Mouse (Mus musculus): ENCODE results near the gene Fmo3. TPM values are rescaled to one million over a fixed set of nuclear protein-coding genes. Genes with fewer than 3 reads are reported as not detected.

Gene Fmo3
- polyA plus RNA-seq (2015; fragmentation: Nextera tagmentation; extraction: Ambion mirVana), result not detected in 2 replicates

DNA sequence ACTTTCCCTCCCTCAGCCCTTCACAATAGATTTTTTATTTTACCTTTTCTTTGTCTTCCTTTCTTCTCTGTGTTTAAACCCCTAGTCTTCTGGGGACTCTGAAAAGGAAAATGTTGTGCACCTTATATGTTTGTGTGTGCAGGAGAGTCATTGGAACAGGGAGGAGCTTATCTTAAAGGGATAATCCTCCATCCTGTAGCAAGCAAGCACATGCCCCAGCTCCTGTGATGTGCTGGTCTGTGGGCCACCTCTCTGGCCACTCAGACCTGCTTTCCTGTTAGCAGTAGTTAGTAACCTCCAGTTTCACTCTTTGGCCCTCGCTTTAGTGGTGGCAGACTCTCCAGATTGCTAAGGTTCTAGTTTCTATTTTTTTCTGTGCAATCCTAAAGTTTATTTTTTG is at the start of gene Fmo3:
TSS of gene Fmo3 (minus strand) at position 101 of the 400 bp plus-strand sequence.
- no peaks in the 10 kb centered on the region for H3K4me1 ChIP-seq (ENCODE audit: control insufficient read depth, insufficient read depth, low read length)
- no peaks in the 10 kb centered on the region for H3K27me3 ChIP-seq (replicated peaks; ENCODE audit: control insufficient read depth, insufficient read depth, low read length)
- H3K27ac ChIP-seq (ENCODE audit: low read length), result no peak within 1 kb of the TSS
- H3K36me3 ChIP-seq (ENCODE audit: control insufficient read depth, insufficient read depth, low read length), result no peaks in the 10 kb centered on the region
- no peak within 1 kb of the TSS for H3K9ac ChIP-seq (ENCODE audit: low read depth, low read length)
- H3K9me3 ChIP-seq (ENCODE audit: control insufficient read depth, low read length), result no peaks in the 10 kb centered on the region
- no peak within 1 kb of the TSS for H3K4me3 ChIP-seq (ENCODE audit: low read length)
- ATAC-seq, result no peak
- no peak within 1 kb of the TSS for H3K4me2 ChIP-seq (ENCODE audit: low read depth, low read length)
- WGBS, result 95% methylated on average over 1 of the region's 1 CpGs

DNA sequence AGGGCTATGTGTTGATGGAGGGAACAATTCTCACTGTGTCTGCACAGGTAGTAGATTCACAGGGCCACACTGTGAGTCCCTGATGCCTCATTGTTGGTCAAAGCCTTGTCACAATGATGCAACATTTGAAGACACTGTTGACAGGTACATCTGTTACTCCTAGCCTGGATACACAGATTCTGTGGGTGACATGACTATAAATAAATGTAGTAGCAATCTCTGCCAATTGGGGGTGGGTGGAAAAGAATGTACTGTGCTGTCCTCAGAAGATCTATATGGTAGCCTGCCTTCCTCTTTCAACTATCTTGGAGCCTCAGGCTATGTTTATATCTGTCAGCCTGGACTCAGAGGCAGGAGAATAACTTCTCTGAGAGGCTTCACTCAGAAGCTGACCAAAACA is 38.7 kb upstream of the Fmo3 start:
- no peaks in the 10 kb centered on the region for H3K4me1 ChIP-seq (ENCODE audit: control insufficient read depth, insufficient read depth, low read length)
- H3K4me3 ChIP-seq (ENCODE audit: low read length), result no peak overlapping the region
- no peak overlapping the region for H3K27ac ChIP-seq (ENCODE audit: low read length)
- H3K4me2 ChIP-seq (ENCODE audit: low read depth, low read length), result no peak overlapping the region
- no peaks in the 10 kb centered on the region for H3K36me3 ChIP-seq (ENCODE audit: control insufficient read depth, insufficient read depth, low read length)
- H3K9me3 ChIP-seq (ENCODE audit: control insufficient read depth, low read length), result no peaks in the 10 kb centered on the region
- no peak for ATAC-seq
- no peak overlapping the region for H3K9ac ChIP-seq (ENCODE audit: low read depth, low read length)
- H3K27me3 ChIP-seq (replicated peaks; ENCODE audit: control insufficient read depth, insufficient read depth, low read length), result no peaks in the 10 kb centered on the region

DNA sequence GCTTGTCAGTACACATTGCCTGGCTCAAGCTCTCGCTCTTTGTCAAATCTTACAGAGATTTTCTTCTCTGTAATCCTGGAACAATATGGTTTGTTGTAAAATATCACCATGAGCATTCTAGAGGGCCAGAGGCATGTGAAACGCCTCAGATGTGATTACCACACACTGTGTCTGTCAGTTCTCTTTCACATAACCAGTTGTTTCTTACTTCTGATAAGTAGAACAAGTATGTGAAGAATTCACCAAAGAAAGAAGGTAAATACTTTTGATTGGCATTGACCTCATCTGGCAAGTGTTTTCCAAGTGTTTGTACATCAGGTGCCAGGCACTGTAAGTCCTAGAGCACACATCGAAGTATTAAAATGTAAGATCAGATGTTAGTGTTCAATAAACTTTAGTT is 24.9 kb upstream of the Fmo3 start:
- 60% methylated on average over 3 of the region's 3 CpGs for WGBS
- ATAC-seq, result no peak

DNA sequence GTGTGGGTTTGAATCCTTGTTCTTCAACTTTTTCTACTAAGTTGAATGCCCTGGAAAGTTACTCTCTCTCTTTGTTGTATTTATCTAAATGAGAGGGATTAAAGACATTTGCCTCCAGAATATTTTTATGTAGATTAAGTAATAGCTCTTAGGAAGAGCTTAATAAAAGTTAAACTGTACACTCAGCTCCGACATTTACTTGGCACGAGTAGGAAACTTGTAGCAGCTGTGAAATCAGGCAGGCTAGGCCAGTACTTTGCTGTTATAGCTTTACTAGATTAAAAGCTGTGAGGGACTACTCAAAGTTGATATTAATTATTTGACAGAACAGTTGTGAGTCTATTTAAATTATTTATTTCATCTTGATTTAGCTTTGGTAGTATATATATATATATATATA is 19.2 kb upstream of the Fmo3 start:
- Histone ChIP-seq H3K27me3 (replicated peaks; ENCODE audit: control insufficient read depth, insufficient read depth, low read length) (no peaks in the 10 kb centered on the region), H3K4me1 (ENCODE audit: control insufficient read depth, insufficient read depth, low read length) (no peaks in the 10 kb centered on the region), H3K4me2 (ENCODE audit: low read depth, low read length) (no peak overlapping the region), H3K4me3 (ENCODE audit: low read length) (no peak overlapping the region), H3K9me3 (ENCODE audit: control insufficient read depth, low read length) (no peaks in the 10 kb centered on the region), H3K9ac (ENCODE audit: low read depth, low read length) (no peak overlapping the region), H3K27ac (ENCODE audit: low read length) (no peak overlapping the region), H3K36me3 (ENCODE audit: control insufficient read depth, insufficient read depth, low read length) (no peaks in the 10 kb centered on the region)
- whole genome bisulfite sequencing, result 65% methylated on average over 2 of the region's 2 CpGs
- ATAC-seq, result no peak

More for the DNA sequence above, 24.9 kb upstream of the Fmo3 start:
- no peak overlapping the region for H3K27ac ChIP-seq (ENCODE audit: low read length)
- H3K36me3 ChIP-seq (ENCODE audit: control insufficient read depth, insufficient read depth, low read length), result no peaks in the 10 kb centered on the region
- H3K4me2 ChIP-seq (ENCODE audit: low read depth, low read length), result no peak overlapping the region
- H3K27me3 ChIP-seq (replicated peaks; ENCODE audit: control insufficient read depth, insufficient read depth, low read length), result no peaks in the 10 kb centered on the region
- no peak overlapping the region for H3K9ac ChIP-seq (ENCODE audit: low read depth, low read length)
- H3K4me1 ChIP-seq (ENCODE audit: control insufficient read depth, insufficient read depth, low read length), result no peaks in the 10 kb centered on the region
- no peaks in the 10 kb centered on the region for H3K9me3 ChIP-seq (ENCODE audit: control insufficient read depth, low read length)
- no peak overlapping the region for H3K4me3 ChIP-seq (ENCODE audit: low read length)

DNA sequence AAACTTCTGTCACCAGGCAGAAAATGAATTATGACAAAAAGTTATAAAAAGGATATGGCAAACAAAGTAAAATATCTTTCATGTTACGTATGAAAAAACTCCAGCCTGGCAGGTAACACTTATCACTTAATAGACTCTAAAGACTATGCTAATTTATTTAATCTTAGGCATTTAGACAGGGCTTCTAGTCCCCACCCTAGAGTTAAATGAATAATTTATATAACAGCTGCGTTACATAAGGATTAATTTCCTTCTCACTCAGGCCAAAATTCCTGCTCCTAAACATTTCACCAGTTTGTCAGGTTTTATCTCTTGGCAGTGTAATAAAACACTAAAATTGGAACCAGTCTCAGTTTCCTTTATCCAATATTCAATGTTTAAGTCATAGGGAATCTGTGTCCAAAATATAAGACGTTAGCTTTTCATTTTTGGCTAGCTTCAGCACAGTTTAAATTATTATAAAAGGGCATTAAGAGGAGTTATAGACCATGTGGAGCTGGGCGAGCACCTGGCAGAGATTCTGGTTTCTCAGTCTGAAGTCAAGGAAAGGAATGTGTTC is 17.0 kb upstream of the Fmo3 start:
- 66% methylated on average over 4 of the region's 4 CpGs for WGBS

DNA sequence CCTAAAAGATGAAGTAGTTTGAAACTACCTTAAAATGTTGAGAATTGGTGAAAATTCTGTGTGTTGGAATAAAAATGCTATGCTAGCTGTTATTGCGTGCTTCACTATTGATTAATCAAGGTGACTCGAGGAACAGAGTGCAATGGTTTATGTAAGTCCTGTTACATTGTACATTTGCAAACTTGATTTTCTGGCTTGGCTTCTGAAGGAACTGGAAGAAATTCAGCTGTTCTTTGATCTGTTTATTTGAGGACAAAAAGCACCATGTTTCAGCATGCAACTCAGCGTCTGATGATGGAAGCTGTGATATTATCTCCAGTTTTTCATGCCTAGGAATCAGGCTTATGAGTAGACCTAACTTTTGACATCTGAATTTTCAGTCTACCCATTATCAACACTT is 3.2 kb upstream of the Fmo3 start:
- H3K4me1 ChIP-seq (ENCODE audit: control insufficient read depth, insufficient read depth, low read length), result no peaks in the 10 kb centered on the region
- no peaks in the 10 kb centered on the region for H3K9me3 ChIP-seq (ENCODE audit: control insufficient read depth, low read length)
- no peaks in the 10 kb centered on the region for H3K27me3 ChIP-seq (replicated peaks; ENCODE audit: control insufficient read depth, insufficient read depth, low read length)
- no peaks in the 10 kb centered on the region for H3K36me3 ChIP-seq (ENCODE audit: control insufficient read depth, insufficient read depth, low read length)
- no peak overlapping the region for H3K4me2 ChIP-seq (ENCODE audit: low read depth, low read length)
- no peak for ATAC-seq
- no peak overlapping the region for H3K27ac ChIP-seq (ENCODE audit: low read length)
- no peak overlapping the region for H3K9ac ChIP-seq (ENCODE audit: low read depth, low read length)
- no peak overlapping the region for H3K4me3 ChIP-seq (ENCODE audit: low read length)
- WGBS, result 64% methylated on average over 3 of the region's 3 CpGs

More for the DNA sequence above, 17.0 kb upstream of the Fmo3 start:
- no peak for ATAC-seq
- Histone ChIP-seq H3K4me3 (ENCODE audit: low read length) (no peak overlapping the region), H3K36me3 (ENCODE audit: control insufficient read depth, insufficient read depth, low read length) (no peaks in the 10 kb centered on the region), H3K27me3 (replicated peaks; ENCODE audit: control insufficient read depth, insufficient read depth, low read length) (no peaks in the 10 kb centered on the region), H3K27ac (ENCODE audit: low read length) (no peak overlapping the region), H3K9ac (ENCODE audit: low read depth, low read length) (no peak overlapping the region), H3K4me2 (ENCODE audit: low read depth, low read length) (no peak overlapping the region), H3K4me1 (ENCODE audit: control insufficient read depth, insufficient read depth, low read length) (no peaks in the 10 kb centered on the region), H3K9me3 (ENCODE audit: control insufficient read depth, low read length) (no peaks in the 10 kb centered on the region)

DNA sequence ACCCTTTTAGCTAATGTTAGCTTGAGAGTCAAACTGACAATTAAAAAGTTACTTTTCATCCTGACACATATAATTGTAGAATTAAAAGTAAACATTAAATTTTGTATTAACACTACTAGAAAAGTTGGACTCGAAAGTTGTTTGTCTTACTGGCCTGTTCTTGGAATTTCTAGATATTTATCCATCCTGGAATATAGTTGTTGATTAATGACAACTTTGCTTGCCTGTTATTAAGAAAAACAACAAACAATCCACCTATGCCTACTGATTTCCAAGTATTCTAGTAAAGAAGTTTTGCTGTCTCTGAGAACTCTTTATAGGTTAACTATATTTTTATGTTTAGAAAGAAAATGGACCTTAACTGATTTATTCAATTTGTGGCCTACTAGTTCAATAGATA is 2.4 kb upstream of the Fmo3 start:
- H3K4me1 ChIP-seq (ENCODE audit: control insufficient read depth, insufficient read depth, low read length), result no peaks in the 10 kb centered on the region
- H3K4me3 ChIP-seq (ENCODE audit: low read length), result no peak overlapping the region
- H3K9me3 ChIP-seq (ENCODE audit: control insufficient read depth, low read length), result no peaks in the 10 kb centered on the region
- H3K36me3 ChIP-seq (ENCODE audit: control insufficient read depth, insufficient read depth, low read length), result no peaks in the 10 kb centered on the region
- 79% methylated on average over 1 of the region's 1 CpGs for WGBS
- H3K4me2 ChIP-seq (ENCODE audit: low read depth, low read length), result no peak overlapping the region
- ATAC-seq, result no peak
- H3K27ac ChIP-seq (ENCODE audit: low read length), result no peak overlapping the region
- no peak overlapping the region for H3K9ac ChIP-seq (ENCODE audit: low read depth, low read length)
- no peaks in the 10 kb centered on the region for H3K27me3 ChIP-seq (replicated peaks; ENCODE audit: control insufficient read depth, insufficient read depth, low read length)

DNA sequence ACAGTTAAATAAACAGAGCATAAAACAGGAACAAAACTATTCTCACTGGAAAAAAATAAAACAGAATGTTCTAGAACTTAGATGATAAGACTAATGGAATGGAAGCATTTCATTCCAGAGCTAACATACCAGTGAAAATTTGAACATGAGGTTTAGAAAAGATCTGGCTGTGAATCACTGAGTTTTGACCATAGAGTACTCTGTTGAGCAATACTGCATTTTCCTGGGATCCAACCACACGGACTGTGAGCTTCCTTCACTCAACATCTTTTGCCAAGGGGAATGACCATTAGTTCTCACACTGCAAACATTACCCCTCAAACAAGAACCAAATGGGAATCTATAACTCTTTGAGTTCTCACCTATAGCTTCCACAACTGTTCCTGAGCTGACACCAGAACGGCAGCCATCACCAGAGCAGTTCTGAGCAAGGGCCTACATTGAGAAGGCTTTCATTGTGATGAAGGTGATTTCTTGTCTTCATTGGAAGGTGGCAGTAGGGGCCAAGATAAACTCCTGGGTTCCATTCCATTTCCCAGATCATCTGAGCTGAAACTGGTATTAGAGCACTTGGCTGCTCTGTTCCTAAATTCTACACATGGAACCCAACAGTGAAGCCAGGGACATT is 1.9 kb upstream of the Fmo3 start:
- Histone ChIP-seq H3K36me3 (ENCODE audit: control insufficient read depth, insufficient read depth, low read length) (no peaks in the 10 kb centered on the region), H3K4me1 (ENCODE audit: control insufficient read depth, insufficient read depth, low read length) (no peaks in the 10 kb centered on the region), H3K4me3 (ENCODE audit: low read length) (no peak overlapping the region), H3K27me3 (replicated peaks; ENCODE audit: control insufficient read depth, insufficient read depth, low read length) (no peaks in the 10 kb centered on the region), H3K27ac (ENCODE audit: low read length) (no peak overlapping the region), H3K4me2 (ENCODE audit: low read depth, low read length) (no peak overlapping the region), H3K9me3 (ENCODE audit: control insufficient read depth, low read length) (no peaks in the 10 kb centered on the region), H3K9ac (ENCODE audit: low read depth, low read length) (no peak overlapping the region)
- ATAC-seq, result no peak
- WGBS, result 89% methylated on average over 2 of the region's 2 CpGs

DNA sequence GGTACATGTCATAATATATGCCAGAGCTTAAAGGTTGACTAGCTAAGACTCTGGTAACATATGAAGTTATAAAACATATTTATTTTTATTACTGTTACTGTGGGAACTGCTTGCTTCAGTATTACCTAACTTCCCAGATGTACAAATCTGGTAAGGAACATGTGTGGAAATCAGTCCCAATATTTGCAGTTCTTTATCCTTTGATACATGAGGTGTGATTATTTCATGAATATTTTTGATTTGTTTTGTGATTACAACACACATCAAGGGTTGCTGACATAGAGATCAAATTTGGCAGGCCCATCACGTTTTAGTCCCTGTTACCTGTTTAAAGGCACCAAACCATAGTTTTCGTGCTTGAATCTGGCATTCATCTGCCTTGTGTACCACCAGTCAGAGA is 20.8 kb downstream of the Fmo3 start:
- no peaks in the 10 kb centered on the region for H3K4me1 ChIP-seq (ENCODE audit: control insufficient read depth, insufficient read depth, low read length)
- no peak for ATAC-seq
- 73% methylated on average over 2 of the region's 2 CpGs for whole genome bisulfite sequencing
- no peak overlapping the region for H3K9ac ChIP-seq (ENCODE audit: low read depth, low read length)
- H3K27ac ChIP-seq (ENCODE audit: low read length), result no peak overlapping the region
- no peaks in the 10 kb centered on the region for H3K9me3 ChIP-seq (ENCODE audit: control insufficient read depth, low read length)
- no peak overlapping the region for H3K4me2 ChIP-seq (ENCODE audit: low read depth, low read length)
- no peak overlapping the region for H3K4me3 ChIP-seq (ENCODE audit: low read length)
- no peaks in the 10 kb centered on the region for H3K27me3 ChIP-seq (replicated peaks; ENCODE audit: control insufficient read depth, insufficient read depth, low read length)
- H3K36me3 ChIP-seq (ENCODE audit: control insufficient read depth, insufficient read depth, low read length), result no peaks in the 10 kb centered on the region

DNA sequence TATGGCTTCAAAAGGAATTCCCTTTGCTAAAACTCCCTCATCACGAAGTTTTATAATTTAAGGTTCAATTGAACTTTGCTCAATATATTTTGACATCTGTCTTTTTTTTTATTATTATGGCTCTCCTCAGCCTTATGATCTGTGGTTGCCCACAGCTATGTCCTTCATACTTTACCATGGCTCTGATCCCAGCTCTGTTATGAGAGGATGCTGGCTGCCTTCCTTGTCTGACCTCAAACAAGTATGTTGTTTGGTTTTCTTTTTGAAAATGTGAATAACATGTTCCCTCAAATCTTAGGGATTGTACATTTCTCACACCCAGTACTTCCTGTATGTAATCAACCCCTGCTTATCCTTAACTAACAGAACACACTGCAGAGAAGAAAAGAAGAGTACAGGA is 26.9 kb downstream of the Fmo3 start:
- Histone ChIP-seq H3K27ac (ENCODE audit: low read length) (no peak overlapping the region), H3K27me3 (replicated peaks; ENCODE audit: control insufficient read depth, insufficient read depth, low read length) (no peaks in the 10 kb centered on the region), H3K36me3 (ENCODE audit: control insufficient read depth, insufficient read depth, low read length) (no peaks in the 10 kb centered on the region), H3K4me3 (ENCODE audit: low read length) (no peak overlapping the region), H3K9me3 (ENCODE audit: control insufficient read depth, low read length) (no peaks in the 10 kb centered on the region), H3K4me1 (ENCODE audit: control insufficient read depth, insufficient read depth, low read length) (no peaks in the 10 kb centered on the region), H3K9ac (ENCODE audit: low read depth, low read length) (no peak overlapping the region), H3K4me2 (ENCODE audit: low read depth, low read length) (no peak overlapping the region)
- 77% methylated on average over 1 of the region's 1 CpGs for WGBS
- ATAC-seq, result no peak
